Mouse (Mus musculus) spleen, postnatal 10 days (tissue): ENCODE results near the gene Mgat4c.

Source experiments
- DNase-seq, 2 experiments: peaks; one replicate each; pipeline ENCODE4 v3.0.0; 2021 to 2022; ENCODE audit warnings: low spot score in 2 of 2

The Mgat4c gene

DNA sequence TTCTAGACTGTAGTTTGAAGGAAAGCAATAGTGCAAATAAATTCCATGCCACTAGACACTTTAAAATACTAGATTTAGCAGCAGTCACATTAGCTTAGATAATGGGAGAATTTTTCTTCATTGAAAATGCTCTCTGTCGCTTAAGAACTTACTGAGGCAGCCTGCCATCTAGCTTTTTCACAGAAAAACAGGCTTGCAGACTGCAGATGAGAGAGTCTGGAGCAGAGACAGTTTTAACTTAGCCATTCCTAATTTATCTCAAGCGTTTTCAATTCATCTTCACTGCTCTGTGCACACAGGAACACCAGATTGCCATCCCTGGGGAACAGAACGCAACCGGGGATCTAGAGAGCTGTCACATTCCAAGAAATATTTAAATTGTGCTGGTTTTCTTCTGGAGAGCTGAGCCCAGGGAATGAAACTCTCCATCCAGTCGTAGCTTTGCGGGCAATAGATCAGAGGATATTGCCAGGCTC lies at the start of gene Mgat4c:
TSS of gene Mgat4c (plus strand) at position 51 of the 476 bp plus-strand sequence.
- no peak for DNase-seq

GRCm38 (mm10) chr10:101635266-101635665 lies 46.0 kb upstream of the Mgat4c start:
- DNase-seq, result no peak

- no peak for DNase-seq
These were observed 40.2 kb upstream of the Mgat4c start for GRCm38 (mm10) chr10:101641048-101641447.

DNA sequence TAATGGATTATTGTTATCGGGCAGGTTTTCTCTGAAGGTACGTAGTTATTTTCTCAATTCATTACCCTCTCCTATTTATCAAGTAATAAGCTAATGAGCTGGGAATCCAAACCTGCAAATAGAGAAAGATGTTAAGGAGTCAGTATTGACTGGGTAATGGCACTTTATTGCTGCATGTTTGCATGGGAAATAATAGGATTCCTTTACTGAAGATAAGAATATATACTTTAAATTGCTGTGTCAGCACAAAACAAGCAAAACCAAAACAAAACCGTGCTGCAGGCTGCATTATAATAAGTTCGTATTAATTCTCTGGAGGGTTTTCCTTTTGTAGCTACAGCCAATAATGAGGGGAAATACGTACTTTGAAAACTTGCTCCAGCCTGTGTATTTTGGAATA lies 627 bp downstream of the Mgat4c start:
- no peak for DNase-seq

DNA sequence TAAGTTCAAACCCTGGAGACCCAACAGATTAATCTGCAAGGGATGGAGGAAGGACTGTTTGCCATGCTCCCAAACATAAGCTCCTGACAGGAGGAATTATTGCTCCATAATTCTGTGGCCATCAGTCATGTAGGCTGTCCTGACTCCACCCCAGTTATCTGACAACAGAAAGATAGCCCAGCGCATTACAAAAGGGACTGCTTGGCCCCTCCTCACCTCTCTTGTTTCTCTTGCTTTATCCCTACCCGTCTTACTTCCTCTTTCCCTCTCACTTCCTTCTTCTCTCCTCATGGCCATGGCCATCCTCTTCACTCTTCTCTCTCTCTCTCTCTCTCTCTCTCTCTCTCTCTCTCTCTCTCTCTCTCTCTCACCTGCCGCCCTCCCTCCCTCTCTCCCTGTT lies 80.5 kb downstream of the Mgat4c start:
- DNase-seq, result no peak

DNA sequence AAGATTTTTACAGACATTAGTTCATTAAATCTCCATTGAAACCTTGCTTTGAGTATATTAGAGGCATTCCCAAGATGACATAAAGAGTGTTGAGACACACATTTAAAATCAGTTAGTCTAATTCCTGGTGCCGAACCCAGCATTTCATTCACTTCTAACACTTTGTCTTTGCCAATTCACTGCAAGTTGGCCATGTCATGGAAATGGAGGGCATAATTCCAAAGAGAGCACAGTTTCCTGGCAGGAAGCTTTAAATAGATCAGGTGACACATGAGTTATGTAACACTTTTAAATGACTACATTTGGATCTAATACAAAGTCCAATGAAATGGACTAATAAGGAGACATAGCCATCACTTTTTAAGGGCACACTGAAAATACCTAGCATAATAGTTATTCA lies 89.4 kb downstream of the Mgat4c start:
- no peak for DNase-seq

DNA sequence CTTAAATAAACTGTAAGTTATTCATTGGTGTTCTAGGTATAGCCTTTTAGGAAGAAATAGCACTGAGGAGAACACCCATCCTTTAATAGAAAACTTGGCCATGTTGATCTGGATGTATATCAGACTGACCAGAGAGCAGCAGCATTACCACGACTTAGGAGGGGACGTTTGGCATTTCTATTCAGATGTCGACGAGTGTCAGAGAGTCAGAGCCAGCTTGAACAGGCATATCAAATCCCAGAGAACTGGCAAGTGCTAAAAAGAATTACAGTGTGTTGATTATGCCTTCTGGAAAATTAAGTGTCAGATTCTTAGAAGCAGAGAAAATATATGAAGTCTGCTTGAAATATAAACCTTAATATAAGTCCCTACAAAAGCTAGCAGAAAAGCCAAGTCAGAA lies 89.9 kb downstream of the Mgat4c start:
- no peak for DNase-seq

DNA sequence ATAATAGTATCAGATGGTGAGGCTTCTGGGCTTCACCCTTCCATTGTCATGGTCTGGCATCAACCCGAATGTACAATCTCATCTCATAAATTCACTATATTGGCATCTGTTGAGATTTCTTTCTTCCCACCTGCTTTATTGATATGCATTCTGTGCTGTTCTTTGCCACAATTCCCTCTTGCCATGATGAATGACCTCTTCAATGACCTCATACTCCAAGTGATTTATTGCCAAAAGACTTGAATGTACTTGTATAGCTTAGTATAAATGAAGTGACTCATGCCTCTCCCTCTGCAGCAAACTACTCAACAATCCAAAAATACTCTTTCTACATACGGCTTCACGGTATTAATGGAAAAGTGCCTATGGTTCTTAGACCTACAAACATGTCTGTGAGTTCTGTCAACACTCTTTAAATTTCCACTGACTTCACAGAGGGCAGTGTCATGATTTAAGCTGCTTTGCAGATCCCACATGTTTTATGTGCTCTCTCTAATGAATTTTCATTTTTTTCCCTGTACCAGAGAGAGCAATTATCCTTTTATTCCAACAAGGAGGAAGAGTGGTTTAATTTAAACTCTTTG lies 102.0 kb downstream of the Mgat4c start:
- no peak for DNase-seq

DNA sequence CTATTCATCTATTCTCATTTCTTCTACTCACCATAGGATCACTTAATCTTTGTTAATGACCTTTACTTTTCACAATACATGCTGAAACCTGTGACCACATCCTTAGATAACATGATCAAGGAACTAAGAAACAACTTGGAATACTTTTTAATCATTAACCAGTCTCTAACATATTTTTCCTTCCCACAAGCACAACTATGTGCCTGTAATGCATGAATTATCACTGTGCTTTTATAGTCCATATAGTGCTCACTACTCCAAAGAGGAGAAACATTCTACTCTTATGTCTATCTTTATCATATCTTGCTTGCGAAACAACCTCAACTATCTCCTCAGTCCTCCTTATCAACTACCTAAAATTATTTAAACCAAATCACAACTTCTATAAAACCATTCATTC lies 114.2 kb downstream of the Mgat4c start:
- DNase-seq, result no peak

- DNase-seq, result no peak
These were observed 117.7 kb downstream of the Mgat4c start for GRCm38 (mm10) chr10:101798831-101799474.

DNA sequence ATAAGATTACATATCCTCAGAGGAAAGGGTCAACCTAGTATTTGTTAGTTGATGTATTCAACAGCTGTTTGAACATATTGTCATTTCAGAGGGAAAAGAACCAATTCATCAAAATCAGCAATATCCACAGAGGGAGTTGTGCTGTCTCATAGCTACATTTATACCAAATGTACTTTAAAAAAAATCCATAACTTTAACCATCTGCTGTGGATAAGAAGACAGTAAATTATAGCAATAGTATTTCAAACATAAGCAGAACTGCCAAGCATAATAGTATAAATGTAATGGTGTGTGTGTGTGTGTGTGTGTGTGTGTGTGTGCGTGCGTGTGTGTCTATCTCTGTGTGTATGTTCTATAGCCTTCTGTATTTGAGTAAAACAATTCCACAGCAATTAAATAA lies 127.5 kb downstream of the Mgat4c start:
- no peak for DNase-seq

DNA sequence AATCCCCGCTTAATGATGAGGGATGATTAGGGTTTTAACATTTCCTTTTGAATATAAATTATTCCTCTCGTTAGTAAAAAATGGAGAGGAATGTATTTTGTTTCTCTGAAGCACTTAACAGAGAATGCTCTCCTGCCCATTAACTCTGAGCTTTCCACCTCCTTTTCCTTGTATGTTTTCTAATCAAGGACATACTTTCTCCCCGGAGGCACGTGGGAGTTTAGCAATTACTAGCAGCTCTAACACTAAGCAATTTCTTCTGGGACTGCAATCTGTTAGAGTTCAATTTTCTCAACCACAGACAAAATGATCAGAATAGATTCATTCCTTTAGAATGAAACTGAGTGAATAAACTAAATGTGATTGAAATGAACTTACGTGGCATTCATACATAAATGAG lies 135.6 kb downstream of the Mgat4c start:
- DNase-seq, result no peak

GRCm38 (mm10) chr10:101827944-101828343 lies 146.7 kb downstream of the Mgat4c start:
- DNase-seq, result no peak

GRCm38 (mm10) chr10:101856115-101856514 lies 174.8 kb downstream of the Mgat4c start:
- no peak for DNase-seq

DNA sequence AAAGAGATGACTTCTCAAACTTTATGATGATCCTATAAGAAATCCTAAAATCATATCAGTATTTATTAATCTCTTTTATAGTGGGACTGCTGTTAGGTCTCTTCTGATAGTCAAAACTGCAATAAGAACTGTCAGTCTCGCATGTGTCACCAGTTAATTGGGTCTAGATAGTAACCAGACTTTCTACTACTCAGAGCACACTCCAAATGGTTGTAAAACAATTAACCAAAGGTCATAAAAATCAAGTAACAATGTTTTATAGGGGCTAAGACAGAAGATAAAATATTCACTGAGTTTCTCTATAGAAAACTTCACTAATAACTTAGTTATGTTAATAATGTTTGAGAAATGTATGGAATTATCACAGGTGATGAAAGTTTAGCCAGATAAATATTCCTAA lies 208.6 kb downstream of the Mgat4c start:
- no peak for DNase-seq

GRCm38 (mm10) chr10:101917328-101917814 lies 236.1 kb downstream of the Mgat4c start:
- DNase-seq, result no peak

- no peak for DNase-seq
These were observed 316.3 kb downstream of the Mgat4c start for GRCm38 (mm10) chr10:101997612-101998011.

- no peak for DNase-seq
These were observed 361.2 kb downstream of the Mgat4c start for GRCm38 (mm10) chr10:102042513-102042912.

GRCm38 (mm10) chr10:102056218-102056617 lies 374.9 kb downstream of the Mgat4c start:
- DNase-seq, result no peak

DNA sequence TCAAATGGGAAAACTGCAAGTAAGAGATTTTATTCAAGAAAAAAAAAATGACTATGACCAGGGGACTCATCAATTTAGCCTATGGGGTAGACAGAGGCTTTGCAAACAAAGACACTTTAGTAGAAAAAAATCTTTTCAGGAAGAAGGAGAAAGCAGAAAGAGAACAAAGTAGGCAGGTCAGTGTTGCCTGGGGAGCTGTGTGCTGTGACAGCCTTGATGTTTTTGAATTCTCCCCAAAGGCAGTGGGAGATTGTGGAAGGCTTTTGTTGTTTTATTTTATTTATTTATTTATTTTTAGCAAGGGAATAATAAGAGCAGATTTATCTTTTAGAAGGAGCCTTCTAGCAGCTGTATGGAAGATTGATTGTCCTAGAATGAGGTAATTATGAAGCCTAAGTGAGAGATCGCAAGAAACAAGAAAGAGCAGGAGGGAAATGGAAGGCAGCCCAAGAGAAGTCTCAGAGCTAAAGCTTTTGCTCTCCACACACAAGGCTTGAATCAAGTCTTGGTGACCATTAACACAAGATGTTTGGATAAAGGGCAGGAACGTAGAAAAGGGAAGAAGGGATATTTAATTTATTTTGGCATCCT lies 375.8 kb downstream of the Mgat4c start:
- no peak for DNase-seq

- DNase-seq, result no peak
These were observed 393.5 kb downstream of the Mgat4c start for GRCm38 (mm10) chr10:102074541-102075398.

DNA sequence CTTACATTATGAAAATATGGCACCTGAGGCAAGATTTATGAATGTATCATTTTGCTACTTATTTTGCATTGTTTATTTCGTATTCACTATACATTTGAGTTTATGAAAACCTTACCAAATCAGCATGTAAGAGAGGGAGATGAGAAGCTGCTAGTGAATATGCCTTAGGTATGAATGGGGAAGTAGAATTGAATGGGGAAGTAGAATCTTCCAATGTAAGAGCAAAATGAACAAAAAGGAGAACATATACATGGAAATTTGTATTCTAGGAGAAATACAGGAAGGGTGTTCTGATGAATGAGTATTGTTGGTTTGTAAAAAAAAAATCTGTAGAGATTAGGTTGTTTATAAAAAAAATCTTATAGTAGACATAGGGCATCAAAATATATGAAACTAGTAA lies 441.9 kb downstream of the Mgat4c start:
- DNase-seq, result no peak
